Mouse (Mus musculus) bone marrow, adult 2 months (tissue): ENCODE measurements around the gene Smpd4. TPM values are rescaled to one million over a fixed set of nuclear protein-coding genes. Genes with fewer than 3 reads are reported as not detected.
"Not testable (repeated sequence)": the region's sequence is repeated elsewhere in the genome, so short reads cannot be mapped to it uniquely, and the experiment has no call there.

ENCODE experiments used
- H3K27ac ChIP-seq: fragments of 200-500 bp; 2 replicates; pipeline ENCODE4 v1.5.1; 2012; ENCODE audit warnings: low read depth, mild to moderate bottlenecking, control low read depth, inconsistent platforms, low read length; ENCODE audit not compliant: control insufficient read depth, poor library complexity, insufficient read depth
- H3K4me1 ChIP-seq: fragments of 200-500 bp; 2 replicates; pipeline ENCODE4 v1.6.1; 2011; ENCODE audit warnings: low read length; ENCODE audit not compliant: control insufficient read depth, insufficient read depth
- H3K4me3 ChIP-seq: fragments of 200-500 bp; replicated peaks from 2 replicates; pipeline ENCODE3; 2011; ENCODE audit warnings: mild to moderate bottlenecking, low read depth, low read length, control low read depth; ENCODE audit not compliant: control insufficient read depth
- CTCF ChIP-seq: fragments of 200-500 bp; IDR thresholded peaks from 2 replicates; pipeline ENCODE4 v1.5.1; 2011; ENCODE audit warnings: low read length, control low read depth; ENCODE audit not compliant: control insufficient read depth, insufficient read depth
- POLR2A ChIP-seq: fragments of 200-500 bp; IDR thresholded peaks from 2 replicates; pipeline ENCODE4 v1.6.1; 2011; ENCODE audit warnings: low read depth, mild to moderate bottlenecking, control low read depth, low read length, borderline replicate concordance; ENCODE audit not compliant: control insufficient read depth
- WGBS: fragments of 180-500 bp; shearing (Covaris S2); methylation state at CpG from one replicate; pipeline ENCODE4 v1.1.7; 2018; 5-methylcytosine and 5-hydroxymethylcytosine counted together
- polyA plus RNA-seq: library from polyadenylated mRNA; stranded (reverse); fragments of >200 nt; gene quantifications from 2 replicates; pipeline ENCODE4 v1.2.4, GENCODE M21; 2011; ENCODE audit warnings: low replicate concordance; ENCODE audit not compliant: missing spikeins, insufficient read depth, insufficient read length

The Smpd4 gene
- polyA plus RNA-seq, 1 experiment: 24.9 TPM

DNA sequence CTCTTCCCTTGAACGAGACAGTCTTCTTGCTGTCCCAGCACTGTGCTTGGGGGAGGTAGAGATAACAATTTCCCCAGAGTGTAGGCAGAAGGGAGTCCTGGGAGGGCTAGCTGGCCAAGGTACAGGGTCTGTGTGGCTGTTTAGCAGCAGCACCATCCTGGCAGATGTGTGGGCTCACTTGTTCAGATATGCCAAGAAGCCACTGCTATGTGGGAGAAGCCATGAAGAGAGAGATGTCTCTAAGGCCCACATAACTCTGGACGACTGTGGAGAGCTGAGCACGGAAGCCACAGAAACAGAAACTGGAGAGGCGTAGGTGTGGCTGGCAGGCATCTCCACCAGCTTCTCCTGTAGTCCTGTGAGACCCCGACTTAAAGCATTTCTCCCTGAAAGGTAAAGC, 13.5 kb upstream of the Smpd4 start:
- TF ChIP-seq CTCF (no peak), POLR2A (no peak)
- H3K4me3 ChIP-seq: no peak overlapping the region
- WGBS: 76% methylated on average over 5 of the region's 5 CpGs
- no peaks in the 10 kb centered on the region for H3K4me1 ChIP-seq
- H3K27ac ChIP-seq: no peak overlapping the region

GRCm38 (mm10) chr16:17611383-17611782, 7.8 kb upstream of the Smpd4 start:
- Histone ChIP-seq H3K4me1 (no peaks in the 10 kb centered on the region), H3K4me3 (no peak overlapping the region), H3K27ac (no peak overlapping the region)
- 55% methylated on average over 4 of the region's 4 CpGs for WGBS
- TF ChIP-seq CTCF: no peak
- TF ChIP-seq POLR2A: no peak

- WGBS: 80% methylated on average over 6 of the region's 6 CpGs
- TF ChIP-seq CTCF: peak; percentile 21; the same call in 1 of the 2 replicates
- H3K4me3 ChIP-seq, H3K27ac ChIP-seq, H3K4me1 ChIP-seq: not testable (repeated sequence)
These were observed 4.4 kb upstream of the Smpd4 start for GRCm38 (mm10) chr16:17614740-17615139.

DNA sequence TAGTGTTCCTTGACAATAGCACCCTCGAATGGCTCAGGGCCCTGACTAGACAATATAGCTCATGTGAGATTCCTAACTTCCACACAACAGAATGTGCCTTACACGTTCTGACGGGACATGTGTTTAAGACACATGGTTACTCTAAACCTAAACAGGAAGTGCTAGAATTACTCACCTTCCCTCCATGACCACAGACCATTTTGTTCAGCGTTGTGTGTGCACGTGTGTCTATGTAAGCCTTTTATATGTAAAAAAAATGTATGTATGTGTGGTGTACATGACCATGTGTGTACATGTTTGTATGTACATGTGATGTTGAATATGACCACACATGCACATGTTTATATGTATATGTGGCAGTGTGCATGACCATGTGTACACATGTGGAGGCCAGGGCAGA, 2.9 kb upstream of the Smpd4 start:
- 28% methylated on average over 5 of the region's 5 CpGs for WGBS
- no peak for TF ChIP-seq POLR2A
- Histone ChIP-seq H3K27ac (no peak overlapping the region), H3K4me1 (peaks cover 3% of the 10 kb centered on the region), H3K4me3 (no peak overlapping the region)

DNA sequence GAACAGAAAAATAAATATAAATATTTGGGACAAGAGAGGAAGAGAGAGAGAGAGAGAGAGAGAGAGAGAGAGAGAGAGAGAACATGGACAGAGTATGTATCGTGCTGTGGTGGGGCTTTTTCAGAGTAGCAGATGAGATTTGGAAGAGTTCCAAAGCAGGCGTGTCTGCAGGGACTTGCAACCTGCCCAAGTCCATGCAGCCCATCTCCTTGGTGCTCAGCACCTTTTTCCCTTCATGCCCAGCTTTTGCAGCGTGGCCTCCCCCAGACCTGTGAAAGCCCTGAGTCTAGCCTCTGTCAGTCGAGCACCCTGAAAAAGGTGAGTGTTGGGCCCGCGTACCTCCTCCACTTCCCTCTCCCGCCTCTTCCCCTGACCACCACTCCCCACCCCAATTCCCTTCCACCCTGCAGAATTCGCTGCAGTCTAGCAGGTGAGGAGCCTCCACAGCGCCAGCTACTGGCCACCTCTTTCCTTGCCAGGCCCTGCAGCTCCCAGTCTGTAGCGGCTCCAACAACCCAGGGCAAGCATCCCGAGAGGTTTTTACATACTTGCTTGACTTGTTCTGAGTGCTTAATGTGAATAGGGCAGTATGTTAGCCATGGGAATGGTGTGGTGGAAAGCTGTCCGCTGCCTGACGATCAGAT, 1.1 kb upstream of the Smpd4 start:
- WGBS: 17% methylated on average over 13 of the region's 13 CpGs
- Histone ChIP-seq H3K4me3 (no peak overlapping the region), H3K4me1 (peaks cover 3% of the 10 kb centered on the region), H3K27ac (no peak overlapping the region)
- no peak for TF ChIP-seq POLR2A
- peak; percentile 85 for TF ChIP-seq CTCF

DNA sequence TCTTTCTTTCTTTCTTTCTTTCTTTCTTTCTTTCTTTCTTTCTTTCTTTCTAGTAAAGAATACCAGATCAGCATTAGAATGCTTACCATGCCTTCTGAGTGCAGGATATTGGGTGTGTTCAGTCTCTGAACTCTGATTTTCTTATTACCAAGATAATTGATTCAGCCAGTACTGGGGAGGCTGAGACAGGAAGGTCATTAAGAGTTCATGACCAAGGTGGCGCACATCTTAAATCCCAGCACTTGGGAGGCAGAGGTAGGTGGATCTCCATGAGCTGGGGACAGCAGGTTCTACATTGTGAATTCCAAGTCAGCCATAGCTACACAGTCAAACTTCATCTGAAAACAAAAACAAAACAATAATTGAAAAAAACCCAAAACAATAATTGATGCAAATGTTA, 2.8 kb downstream of the Smpd4 start:
- no peak overlapping the region for H3K27ac ChIP-seq
- no peak overlapping the region for H3K4me3 ChIP-seq
- H3K4me1 ChIP-seq: peaks cover 3% of the 10 kb centered on the region
- WGBS: 93% methylated on average over 1 of the region's 1 CpGs
- TF ChIP-seq CTCF (no peak), POLR2A (no peak)

DNA sequence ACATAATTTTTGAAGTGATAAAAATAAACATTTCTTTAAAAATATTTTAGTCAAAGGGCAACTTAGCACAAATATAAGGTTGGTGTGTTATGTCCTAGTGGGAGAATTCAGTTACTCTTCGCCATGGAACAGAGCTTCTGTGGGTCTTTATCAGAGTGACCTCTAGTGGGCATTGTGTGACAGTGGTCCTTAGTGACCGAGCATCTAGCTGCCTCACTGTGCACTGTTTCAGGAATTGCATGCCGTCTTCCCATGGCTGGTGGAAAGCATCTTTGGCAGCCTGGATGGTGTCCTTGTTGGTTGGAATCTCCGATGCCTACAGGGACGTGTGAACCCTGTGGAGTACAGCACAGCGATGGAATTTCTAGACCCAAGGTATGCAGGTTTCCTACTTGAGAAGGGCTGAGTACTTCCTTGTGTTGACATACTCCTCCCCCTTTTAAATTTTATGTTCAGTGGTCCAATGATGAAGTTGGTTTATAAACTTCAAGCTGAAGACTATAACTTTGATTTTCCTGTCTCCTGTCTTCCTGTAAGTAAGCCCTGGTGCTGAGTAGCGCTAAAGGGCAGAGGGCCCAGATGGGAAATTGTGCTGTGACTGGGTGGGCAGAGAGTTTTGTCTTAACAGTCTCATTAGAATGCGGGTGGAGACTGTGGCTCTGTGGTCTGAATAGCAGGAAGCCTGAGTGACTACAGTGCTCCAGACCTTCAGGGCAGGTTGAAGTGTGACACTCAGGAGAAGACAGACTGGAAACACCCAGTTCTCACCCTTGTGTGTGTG, 6.5 kb downstream of the Smpd4 start:
- WGBS: 74% methylated on average over 8 of the region's 8 CpGs
- Histone ChIP-seq H3K4me3 (no peak overlapping the region), H3K27ac (no peak overlapping the region), H3K4me1 (no peaks in the 10 kb centered on the region)
- no peak for TF ChIP-seq POLR2A
- TF ChIP-seq CTCF: peak; percentile 40; the same call in 1 of the 2 replicates

DNA sequence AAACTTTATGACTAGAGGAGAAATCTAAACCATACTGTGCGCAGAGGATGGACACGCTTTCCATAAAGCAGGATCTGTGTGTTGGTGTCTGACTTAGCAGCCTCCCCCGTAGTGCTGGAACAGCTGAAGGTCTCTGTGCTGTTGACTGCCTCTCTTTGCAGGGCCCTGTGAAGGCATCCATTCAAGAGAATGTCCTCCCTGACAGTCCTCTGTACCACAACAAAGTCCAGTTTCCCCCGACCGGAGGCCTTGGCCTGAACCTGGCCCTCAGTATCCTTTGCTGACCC, 7.1 kb downstream of the Smpd4 start:
- H3K27ac ChIP-seq: no peak overlapping the region
- no peaks in the 10 kb centered on the region for H3K4me1 ChIP-seq
- 91% methylated on average over 5 of the region's 5 CpGs for WGBS
- H3K4me3 ChIP-seq: no peak overlapping the region
- TF ChIP-seq CTCF: no peak
- TF ChIP-seq POLR2A: no peak
